Mouse (Mus musculus) G1E (cell line): ENCODE measurements around the gene Map2k7.

Source experiments
- CTCF ChIP-seq: IDR thresholded peaks from 2 replicates; pipeline ENCODE4 v1.5.1; 2012; ENCODE audit warnings: low read depth, low read length, inconsistent platforms, mixed read lengths
- GATA1 ChIP-seq: IDR thresholded peaks from 2 replicates; pipeline ENCODE4 v1.6.1; 2012; ENCODE audit warnings: borderline replicate concordance, low read length, inconsistent platforms, mixed read lengths
- POLR2AphosphoS5 ChIP-seq: IDR thresholded peaks from 2 replicates; pipeline ENCODE4 v1.6.1; 2012; ENCODE audit warnings: low read depth, low read length, inconsistent platforms; ENCODE audit not compliant: insufficient replicate concordance
- TAL1 ChIP-seq: conservative IDR thresholded peaks from 2 replicates; pipeline ENCODE4 v1.6.1; 2012; ENCODE audit warnings: low read depth, low read length, inconsistent platforms, mixed read lengths

- TF ChIP-seq POLR2AphosphoS5 (no peak), GATA1 (no peak), CTCF (no peak), TAL1 (no peak)
Observed at GRCm38 (mm10) chr8:4226323-4226722, 12.2 kb upstream of the Map2k7 start.
